Mouse (Mus musculus) left cerebral cortex, adult 8-10 months (tissue): Measurements from ENCODE around the gene S1pr5. TPM values are rescaled to one million over a fixed set of nuclear protein-coding genes. Genes with fewer than 3 reads are reported as not detected.
"Not testable (repeated sequence)": the region's sequence is repeated elsewhere in the genome, so short reads cannot be mapped to it uniquely, and the experiment has no call there.

ENCODE experiments used
- DNase-seq, 2 experiments: peaks; one replicate each; pipeline ENCODE4 v3.0.0; 2022; ENCODE audit warnings: low spot score in 2 of 2
- total RNA-seq, 4 experiments: library from RNA; stranded (reverse); gene quantifications; 2 replicates each; pipeline ENCODE4 v1.2.4; 2022

The S1pr5 gene
- total RNA-seq, 4 experiments from 2014 or later: 14.8 to 20.5 (median 16.8) TPM

- DNase-seq: no peak
Observed at GRCm38 (mm10) chr9:21268305-21268704, 20.1 kb upstream of the S1pr5 start.

DNA sequence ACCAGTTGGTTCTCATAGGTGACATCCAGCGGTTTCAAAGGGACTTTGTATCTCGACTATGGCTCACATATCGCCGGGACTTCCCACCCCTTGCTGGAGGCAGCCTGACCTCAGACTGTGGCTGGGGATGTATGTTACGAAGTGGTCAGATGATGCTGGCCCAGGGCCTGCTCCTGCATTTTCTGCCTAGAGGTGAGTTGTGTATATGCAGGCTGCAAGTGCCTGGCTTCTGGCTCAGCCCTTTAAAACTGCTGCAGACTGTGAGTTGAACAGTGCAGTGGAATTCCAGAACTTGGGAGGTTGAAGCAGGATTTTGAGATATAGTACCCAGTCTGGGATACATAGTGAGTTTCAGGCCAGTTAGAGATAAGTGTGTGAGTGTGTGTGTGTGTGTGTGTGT is 18.6 kb upstream of the S1pr5 start:
- no peak for DNase-seq

DNA sequence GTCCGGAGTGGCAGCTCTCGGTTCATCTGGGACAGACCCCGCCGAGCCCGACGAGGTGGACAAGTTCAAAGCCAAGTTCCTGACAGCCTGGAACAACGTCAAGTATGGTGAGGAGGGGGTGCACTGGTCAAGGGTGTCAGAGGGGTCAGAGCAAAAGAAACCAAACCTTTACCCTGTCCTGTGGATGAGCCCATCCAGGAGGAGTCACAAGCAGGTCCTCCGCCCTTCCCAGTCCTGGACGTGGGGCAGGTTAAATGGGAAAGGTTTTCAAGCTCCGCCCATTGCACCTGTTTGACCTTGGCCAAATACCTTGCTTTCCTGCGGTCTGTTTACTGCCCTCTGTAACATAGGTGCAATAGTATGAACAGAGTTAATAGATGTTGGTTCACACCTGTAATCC is 17.4 kb upstream of the S1pr5 start:
- DNase-seq: no peak

GRCm38 (mm10) chr9:21265000-21265561 is 16.8 kb upstream of the S1pr5 start, which contains the start of gene Atg4d:
TSS of gene Atg4d (plus strand) at chr9:21265293.
- DNase-seq: peak; percentile 89 to 98

DNA sequence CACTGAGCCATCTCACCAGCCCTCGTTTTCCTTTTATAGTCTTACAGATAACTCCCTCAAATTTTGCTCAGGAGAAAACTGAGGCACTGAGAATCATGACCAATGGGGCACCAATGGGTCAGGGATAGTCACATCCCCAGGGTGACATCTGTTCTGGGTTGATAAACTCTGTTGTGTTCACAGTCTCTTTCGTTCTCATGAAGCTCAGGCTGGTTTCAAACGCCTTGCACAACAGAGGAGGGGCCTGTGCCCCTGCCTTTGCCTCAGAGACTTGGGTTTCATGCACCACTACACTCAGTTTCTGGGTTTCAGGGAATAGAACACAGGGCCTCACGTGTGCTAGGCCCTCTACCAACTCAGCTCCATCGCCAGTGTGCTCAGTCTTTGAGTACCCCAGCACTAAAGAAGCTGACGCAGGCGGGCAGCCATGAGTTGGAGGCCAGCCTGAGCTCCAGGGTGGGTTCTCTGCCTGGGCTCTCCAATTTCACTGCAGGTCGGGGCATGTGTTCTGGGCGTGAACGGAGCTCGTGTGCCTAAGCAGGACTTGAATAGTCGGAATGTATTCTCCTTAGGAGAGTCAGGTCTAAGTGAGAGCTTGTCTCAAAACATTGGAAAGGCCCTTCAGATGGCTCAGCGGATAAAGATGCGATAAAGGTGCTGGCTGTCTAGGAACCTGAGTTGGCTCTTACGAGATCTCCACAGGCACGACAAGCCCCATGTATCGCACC is 16.2 kb upstream of the S1pr5 start:
- DNase-seq: no peak

GRCm38 (mm10) chr9:21261831-21262230 is 13.6 kb upstream of the S1pr5 start:
- no peak for DNase-seq

GRCm38 (mm10) chr9:21260491-21261040 is 12.3 kb upstream of the S1pr5 start:
- DNase-seq: no peak

GRCm38 (mm10) chr9:21256349-21256748 is 8.1 kb upstream of the S1pr5 start:
- DNase-seq: not testable (repeated sequence)

- no peak for DNase-seq
Observed at GRCm38 (mm10) chr9:21254690-21255089, 6.4 kb upstream of the S1pr5 start.

DNA sequence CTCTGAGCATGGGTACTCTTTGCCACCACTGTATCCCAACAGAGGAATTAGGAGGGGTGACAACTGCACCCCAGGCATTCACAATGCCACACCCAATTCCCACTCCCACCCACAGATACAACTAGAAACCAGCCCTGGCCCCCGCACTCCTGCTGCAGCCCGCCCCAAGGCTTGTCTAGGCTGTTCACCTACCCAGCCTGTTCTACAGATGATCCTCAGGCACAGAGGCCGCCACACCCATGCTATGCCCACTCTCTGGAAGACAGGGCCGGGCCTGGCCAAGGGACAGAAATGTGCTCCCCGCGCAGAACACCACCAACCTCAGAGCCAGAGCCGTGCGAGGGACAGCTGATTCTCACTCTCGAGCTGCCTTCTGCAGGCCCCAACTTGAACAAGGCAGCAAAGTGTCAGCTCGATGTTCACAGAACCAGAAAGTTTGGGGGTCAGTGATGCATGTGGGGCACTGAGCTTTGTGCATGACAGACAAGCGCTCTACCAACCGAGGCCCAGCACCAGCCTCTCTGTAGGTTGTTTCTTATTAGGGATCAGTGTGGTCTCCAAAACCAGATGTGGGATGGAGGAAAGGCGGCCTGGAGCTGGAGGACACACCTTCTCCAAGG is 3.0 kb upstream of the S1pr5 start:
- DNase-seq: no peak

DNA sequence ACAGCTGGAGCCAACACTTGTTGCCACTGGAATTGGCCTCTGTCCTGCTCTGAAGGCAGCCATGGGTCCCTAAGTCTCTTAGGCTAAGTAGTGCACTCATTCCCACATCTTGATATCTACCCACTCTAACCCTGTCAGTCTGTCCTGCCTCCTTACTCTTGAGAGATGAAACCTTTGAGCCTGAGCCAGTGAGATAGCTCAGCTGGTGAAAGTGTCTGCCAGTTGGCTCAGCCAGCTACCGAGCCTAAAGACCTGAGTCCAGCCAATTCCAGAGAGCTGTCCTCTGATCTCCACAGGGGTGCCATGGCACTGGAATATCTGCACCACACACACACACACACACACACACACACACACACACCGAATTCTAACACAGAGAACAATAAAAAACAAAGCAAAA is 2.3 kb upstream of the S1pr5 start:
- DNase-seq: no peak

DNA sequence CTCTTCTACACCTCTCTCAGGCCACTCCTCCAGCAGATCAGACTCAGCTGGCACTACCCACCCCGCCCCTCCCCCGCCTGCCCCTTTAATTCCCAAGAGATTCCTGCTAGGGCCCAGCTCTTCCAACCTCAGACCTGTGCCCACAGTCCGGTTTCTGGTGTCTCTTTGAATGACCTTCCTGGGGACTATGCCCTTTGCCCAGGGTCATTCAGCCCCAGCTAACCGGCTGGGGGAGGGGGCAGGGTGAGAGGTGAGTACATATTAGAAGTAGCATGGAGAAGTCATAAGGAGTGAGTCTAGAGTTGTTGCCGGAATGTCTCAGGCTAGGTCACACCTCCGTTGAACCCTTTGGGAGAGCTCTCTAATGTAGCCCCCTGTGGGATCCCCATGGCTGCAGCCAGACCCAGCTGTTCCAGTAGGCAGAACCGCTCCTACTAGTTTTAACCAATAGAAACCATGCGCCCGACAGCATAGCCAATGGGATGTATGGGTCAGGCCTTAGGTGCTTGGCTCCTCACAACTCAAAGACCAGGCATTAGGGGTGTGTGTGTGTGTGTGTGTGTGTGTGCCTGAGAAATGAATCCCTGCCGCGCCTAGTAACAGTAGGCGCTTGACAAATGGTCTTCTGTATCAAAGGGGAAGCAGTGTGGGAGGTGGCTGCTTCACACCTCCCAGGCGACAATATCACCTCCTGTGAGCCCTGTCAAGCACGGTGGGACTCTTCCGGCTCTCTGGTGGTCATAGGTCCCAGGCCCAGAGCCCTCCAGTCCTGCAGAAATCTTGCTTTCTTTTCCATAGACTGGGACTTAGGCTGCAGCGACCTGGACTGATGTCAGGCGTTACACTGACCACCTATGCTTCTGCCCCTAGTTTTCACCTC is 1.6 kb upstream of the S1pr5 start:
- DNase-seq: no peak

GRCm38 (mm10) chr9:21246342-21246741 is 1.9 kb downstream of the S1pr5 start:
- no peak for DNase-seq

GRCm38 (mm10) chr9:21245113-21245487 is 3.1 kb downstream of the S1pr5 start:
- DNase-seq: no peak

DNA sequence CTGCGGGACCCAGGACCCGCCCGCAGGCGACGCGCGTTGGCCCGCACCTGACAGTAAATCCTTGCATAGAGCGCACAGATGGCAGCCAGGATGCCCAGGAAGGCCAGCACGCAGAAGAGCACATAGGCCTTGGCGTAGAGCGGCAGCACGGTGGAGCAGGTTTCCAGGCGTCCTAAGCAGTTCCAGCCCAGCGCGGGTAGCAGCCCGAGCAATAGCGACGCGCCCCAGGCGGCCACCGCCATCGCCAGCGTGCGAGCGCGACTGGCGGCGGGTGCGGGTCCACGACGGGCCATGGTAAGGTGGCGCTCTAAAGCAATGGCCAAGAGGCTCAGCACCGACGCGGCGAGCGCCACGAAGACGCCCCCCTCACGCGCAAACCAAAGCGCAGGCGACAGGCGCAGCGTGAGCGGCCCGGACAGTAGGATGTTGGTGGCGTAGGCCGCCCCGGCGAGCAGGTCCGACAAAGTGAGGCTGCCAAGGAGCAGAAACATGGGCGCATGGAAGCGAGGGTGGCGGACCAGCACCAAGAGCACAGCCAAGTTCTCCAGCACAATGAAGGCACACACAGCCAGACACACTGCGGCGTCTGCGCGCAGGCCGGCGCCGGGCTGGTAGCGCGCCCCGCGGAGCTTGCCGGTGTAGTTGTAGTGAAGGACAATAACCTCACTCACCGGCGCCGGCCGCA is 3.7 kb downstream of the S1pr5 start:
- no peak for DNase-seq

DNA sequence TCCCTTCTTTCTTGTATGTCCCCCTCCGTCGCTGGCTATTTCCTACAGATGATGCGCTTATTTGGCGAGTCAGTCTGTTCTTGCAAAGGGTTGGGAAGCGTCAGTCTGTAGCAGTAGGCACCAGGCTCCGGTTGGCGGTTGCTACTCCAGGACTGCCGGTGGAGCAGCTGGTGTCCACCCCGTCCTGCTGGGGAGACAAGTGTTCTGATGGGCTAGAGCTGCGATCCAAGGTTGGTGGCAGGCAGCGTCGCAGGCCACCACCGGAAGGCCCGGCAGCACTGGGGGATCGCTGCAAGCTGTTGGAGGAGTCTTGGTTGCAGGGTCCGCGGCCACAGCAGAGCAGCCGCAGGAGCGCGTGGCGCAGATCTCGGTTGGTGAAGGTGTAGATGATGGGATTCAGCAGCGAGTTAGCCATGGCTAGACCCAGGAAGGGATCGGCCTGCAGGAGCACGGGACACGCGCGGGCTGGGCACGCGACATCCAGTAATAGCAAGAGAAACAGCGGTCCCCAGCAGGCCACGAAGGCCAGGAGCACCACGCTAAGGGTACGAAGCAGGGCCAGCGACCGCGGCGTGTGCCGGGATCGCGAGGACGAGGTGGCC is 4.3 kb downstream of the S1pr5 start:
- DNase-seq: no peak

DNA sequence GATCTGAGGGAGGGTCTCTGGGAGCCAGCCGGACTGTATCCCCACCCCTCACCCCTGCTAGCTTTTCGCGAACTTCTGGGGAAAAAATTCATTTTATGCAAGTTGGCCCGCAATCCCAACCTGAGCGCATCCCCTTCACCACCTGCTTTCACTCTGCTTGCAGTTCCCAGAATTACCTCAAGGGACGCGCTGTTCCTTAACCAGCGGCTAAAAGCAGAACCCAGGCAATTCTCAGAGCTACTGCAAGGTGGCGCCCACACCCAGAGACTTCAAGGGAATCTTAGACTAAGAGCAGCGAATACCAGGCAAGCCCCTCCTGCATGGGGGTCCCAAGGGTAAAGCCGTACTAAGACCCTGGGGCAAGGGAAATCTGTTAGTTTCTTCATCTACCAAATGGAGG is 6.9 kb downstream of the S1pr5 start:
- peak in 1 of 2 experiments; percentile 62 for DNase-seq

- DNase-seq: no peak
Observed at GRCm38 (mm10) chr9:21239465-21239848, 8.8 kb downstream of the S1pr5 start.

- peak; percentile 67 for DNase-seq
Observed at GRCm38 (mm10) chr9:21238733-21239464, 9.3 kb downstream of the S1pr5 start, which contains the start of gene Keap1. TSS of gene Keap1 (minus strand) at chr9:21239361.
